Mouse (Mus musculus): Measurements from ENCODE around the gene Exoc2.

The Exoc2 gene

DNA sequence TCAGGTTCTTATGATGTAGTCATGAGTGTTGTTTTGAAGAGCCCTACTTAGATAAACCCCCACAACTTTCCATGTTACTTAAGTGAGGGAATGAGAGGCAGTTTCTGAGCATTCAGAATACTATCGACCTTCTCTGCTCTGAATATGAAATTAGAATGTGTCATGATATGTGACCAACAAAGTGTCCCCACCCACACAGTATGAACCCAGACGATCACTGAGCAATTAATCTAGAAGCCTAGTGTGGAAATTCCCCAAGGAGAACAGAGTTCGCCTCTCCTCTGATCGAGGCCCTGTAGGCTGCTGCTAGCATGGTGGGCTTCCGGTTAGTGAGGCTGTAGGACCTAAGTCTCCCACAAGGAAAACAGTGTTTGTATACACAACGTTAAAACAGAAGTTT, 142.5 kb downstream of the Exoc2 start:
- in situ Hi-C loops (cut with MboI, MseI) = loop anchor here (10.0 kb wide), 1 partner anchor 267 kb away; no protein-coding TSS in a partner anchor

DNA sequence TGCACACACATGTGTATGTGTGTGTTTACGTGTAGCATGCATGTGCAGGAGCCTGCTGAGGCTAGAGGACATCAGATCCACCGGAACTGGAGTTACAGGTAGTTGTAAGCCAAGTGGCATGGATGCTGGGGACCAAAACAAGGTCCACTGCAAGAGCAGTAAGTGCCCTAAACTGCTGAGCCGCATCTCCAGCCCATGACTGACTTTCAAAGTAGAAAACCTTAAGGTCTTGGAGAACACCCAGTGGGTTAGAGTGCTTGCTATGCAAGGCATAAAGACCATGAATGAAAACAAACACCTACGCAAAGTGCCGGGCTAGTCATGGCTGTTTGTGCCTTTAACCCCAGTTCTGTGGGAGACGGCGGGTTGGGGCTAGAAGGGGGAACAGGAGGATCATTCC, 147.4 kb downstream of the Exoc2 start:
- in situ Hi-C loops (cut with MboI, MseI) = loop anchor here (5.0 kb wide), 1 partner anchor 59 kb away; no protein-coding TSS in a partner anchor

DNA sequence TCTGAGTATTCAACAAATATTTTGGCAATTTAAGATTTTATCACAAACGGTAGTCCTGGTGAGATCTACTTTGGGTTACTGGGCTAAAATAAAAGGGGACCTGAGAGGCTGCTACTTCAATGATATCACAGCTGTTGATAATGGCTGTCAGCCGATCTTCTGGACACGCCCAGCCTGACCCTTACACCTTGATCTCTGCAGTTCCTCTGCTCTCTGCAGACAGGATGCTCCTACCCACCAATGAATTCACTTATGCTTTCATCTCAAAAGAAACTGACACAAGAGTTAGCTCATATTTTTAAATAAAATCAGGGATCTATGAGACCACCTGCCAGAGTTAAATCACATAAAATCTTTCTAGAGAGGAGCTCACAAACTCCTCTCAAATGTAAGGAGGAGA, 149.0 kb downstream of the Exoc2 start:
- in situ Hi-C loops (cut with MboI, MseI) = loop anchor here (5.0 kb wide), 1 partner anchor 58 kb away; no protein-coding TSS in a partner anchor

DNA sequence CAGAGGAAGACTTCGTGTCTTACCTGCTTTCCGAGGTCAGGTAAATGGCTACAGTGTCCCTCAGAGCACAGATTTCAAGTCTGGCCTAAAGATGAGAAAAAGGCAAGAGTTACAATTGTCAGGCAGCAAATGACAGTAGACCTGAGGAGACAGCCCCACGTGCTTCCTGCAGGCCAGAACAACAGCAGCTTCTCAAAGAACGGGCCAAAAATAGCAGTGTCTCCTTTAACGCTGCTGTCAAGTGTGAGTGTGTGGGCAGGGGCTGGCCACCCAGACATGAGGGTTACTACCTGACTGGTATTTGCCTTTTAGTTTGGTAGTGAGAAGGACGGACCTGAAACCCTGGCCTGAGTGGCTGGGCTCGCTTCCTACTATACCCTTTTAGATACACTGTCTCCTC, 153.3 kb downstream of the Exoc2 start:
- in situ Hi-C loops (cut with MboI, MseI) = no loop called here

DNA sequence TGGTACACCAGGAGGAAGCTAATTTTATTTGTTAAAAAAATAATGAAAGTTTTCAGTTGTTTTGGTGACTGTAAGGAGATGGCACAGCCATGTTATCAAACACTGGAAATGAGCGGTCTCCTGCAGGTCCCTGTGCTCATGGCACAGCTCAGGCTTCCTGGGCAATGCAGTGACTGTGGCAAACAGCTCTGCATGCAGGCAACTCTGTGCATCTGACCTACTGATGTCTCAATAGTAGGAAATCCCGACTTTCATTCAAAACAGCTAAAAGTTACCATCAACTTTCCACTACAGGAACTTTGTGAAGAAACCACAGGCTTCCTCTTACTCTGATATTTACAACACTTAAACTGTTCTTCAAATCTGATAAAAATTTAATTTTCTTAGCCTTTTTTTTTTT, 154.0 kb downstream of the Exoc2 start:
- in situ Hi-C loops (cut with MboI, MseI) = no loop called here

DNA sequence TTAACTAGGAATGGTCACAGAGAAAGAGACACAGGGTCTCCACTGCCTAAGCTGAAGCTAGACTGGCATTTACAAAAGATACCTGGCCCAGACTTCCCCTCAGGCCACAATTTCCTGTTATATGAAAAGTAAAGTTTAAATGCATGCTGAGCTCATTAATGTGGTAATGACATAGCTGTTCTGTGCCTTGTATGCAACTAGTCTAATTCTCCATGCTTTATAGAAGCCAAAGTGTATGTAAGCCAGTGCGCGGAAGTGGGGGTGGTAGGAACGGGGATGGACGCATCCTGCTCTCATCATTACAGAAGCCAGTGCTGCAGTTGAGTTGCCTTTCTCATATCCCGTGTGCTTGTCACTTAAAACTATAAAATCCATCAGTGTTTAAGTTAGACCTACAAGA, 156.5 kb downstream of the Exoc2 start:
- in situ Hi-C loops (cut with MboI, MseI) = no loop called here

- in situ Hi-C loops (cut with MboI, MseI) = no loop called here
Observed at GRCm38 (mm10) chr13:30814256-30814655, 159.6 kb downstream of the Exoc2 start.

DNA sequence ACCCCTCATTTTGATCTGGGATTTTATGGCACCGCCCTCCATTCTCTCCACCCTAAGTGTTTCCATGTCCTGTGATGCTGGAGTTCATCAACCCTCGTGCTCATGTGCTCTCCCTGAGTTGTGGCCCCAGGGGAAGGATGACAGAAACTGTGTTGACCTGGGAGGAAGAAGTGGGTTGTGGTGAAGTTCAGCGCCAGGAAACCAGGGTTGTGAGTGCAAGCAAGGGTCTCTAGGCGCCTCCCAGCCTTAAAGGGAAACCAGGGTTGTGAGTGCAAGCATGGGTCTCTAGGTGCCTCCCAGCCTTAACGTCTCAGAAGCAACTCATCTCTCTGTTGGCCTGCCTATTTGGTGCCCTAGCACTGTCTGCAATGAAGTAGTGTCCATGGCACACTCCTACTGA, 160.4 kb downstream of the Exoc2 start:
- in situ Hi-C loops (cut with MboI, MseI) = no loop called here

DNA sequence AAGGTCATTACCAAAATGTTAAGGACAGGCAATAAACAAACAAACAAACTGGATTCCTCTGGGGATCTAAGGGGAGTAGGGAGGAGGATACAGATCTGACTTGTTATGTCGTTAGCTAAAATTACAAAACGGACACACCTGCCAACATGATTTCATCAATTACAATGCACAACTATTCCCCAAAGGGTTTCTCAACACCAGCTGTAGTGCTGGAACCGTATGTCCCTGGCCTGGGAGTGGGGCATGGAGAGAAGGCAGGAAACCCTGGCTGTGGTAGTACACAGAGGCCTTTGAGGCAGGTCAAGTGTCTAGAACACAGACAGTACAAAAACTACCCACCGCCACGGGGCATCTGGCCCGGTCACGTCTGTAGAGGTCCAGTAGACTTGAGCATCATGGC, 164.7 kb downstream of the Exoc2 start:
- in situ Hi-C loops (cut with MboI, MseI) = no loop called here

GRCm38 (mm10) chr13:30802336-30802955, 171.4 kb downstream of the Exoc2 start:
- in situ Hi-C loops (cut with MboI, MseI) = no loop called here

- in situ Hi-C loops (cut with MboI, MseI) = no loop called here
Observed at GRCm38 (mm10) chr13:30801886-30802285, 172.0 kb downstream of the Exoc2 start.

DNA sequence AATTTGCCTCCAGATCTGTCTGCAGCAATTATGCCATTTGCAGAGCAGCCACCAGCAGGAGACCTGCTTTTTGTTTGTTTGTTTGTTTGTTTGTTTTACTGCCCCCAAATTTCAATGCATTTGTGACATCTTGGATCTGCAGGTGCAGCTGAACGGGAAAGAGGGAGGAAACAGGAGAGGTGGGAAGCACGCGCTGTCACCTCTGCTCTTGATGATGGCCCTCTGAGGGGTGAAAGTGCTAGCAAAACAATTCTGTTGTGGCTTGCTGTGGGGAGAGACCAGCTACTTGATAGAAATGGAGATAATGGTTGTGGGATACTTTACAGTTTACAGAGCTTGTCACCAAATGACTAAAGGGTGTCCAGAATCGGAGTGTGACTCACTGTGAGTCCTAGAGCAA, 177.9 kb downstream of the Exoc2 start:
- in situ Hi-C loops (cut with MboI, MseI) = loop anchor here (10.0 kb wide), 1 partner anchor 839 kb away; no protein-coding TSS in a partner anchor

DNA sequence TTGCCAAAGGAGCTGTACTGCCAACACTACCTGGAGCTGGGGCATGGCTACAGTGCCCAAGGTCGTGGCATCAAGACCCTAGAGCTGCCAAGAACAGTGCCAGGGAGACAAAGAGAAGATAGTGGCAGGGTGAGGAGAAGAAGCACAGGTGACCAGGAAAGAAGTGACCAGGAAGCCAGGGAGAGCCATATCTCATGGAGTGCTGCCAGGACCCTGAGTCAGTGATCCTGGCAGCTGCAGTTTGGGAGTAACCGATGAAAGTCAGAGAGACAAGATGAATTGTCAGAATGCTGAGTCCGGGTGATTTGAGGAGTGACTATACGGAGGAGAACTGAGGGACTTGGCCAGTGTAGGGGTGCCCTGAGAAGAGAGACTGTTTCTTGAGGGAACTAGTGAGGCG, 180.3 kb downstream of the Exoc2 start:
- in situ Hi-C loops (cut with MboI, MseI) = loop anchor here (5.0 to 10.0 kb wide), 3 partner anchors 36 to 841 kb away; no protein-coding TSS in a partner anchor

DNA sequence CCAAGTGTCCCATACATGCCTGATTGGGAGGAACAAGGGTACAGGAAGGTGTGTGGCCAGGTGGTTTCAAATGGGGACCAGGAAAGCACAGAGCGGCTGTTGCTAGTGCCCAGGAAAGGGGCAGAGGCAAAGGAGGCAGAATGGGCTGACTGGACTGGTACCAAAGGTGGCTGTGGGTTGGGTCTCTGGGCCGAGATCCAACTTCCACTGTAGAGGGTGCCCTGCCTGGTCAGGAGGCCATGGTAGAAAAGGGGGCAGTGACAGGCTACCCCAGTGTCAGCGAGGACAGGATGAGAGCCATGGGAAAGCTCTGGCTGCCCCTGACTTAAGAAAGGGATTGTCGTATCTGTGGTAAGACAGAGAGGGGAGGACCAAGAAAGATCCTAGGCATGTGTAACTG, 180.7 kb downstream of the Exoc2 start:
- in situ Hi-C loops (cut with MboI, MseI) = loop anchor here (5.0 to 10.0 kb wide), 3 partner anchors 36 to 842 kb away; no protein-coding TSS in a partner anchor

DNA sequence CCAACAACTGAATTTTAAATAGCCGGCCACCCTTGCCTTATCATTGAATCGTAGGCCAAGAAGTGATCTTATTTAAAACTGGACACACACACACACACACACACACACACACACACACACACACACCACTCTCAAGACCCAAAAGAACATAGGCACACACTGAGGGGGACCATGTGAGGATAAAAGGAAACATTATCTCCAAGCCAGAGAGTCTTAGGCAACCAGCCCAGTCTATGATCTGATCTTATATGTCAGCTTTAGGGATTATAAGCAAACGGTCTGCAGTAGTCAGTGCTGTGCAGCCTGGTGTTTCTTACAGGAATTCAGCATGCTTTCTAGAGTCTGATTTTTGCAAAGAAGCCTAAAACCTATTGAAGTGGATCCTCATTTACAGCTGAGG, 181.2 kb downstream of the Exoc2 start:
- in situ Hi-C loops (cut with MboI, MseI) = loop anchor here (5.0 to 10.0 kb wide), 3 partner anchors 35 to 842 kb away; no protein-coding TSS in a partner anchor

DNA sequence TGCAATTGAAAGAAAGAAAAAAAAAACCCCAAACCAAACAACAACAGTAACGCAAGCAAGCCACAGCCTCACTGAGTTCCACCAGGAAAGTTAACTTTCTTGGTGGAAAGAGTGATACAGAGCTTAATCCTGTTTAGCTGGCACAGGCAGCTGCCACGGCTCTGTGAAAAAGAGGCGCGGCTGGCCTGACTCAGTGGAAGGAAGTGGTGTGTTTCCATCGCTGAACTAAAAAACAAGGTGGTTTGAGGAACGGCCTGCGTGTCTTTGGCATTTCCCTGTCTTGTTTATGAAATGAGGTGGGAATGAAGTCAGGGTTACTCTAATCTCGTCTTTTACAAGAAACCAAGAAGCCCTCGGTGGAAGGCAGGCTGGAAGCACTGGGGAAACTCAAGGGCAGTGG, 181.6 kb downstream of the Exoc2 start:
- in situ Hi-C loops (cut with MboI, MseI) = loop anchor here (5.0 to 10.0 kb wide), 3 partner anchors 35 to 842 kb away; no protein-coding TSS in a partner anchor

- in situ Hi-C loops (cut with MboI, MseI) = loop anchor here (5.0 to 10.0 kb wide), 3 partner anchors 33 to 845 kb away; no protein-coding TSS in a partner anchor
Observed at GRCm38 (mm10) chr13:30790016-30790415, 183.9 kb downstream of the Exoc2 start.

DNA sequence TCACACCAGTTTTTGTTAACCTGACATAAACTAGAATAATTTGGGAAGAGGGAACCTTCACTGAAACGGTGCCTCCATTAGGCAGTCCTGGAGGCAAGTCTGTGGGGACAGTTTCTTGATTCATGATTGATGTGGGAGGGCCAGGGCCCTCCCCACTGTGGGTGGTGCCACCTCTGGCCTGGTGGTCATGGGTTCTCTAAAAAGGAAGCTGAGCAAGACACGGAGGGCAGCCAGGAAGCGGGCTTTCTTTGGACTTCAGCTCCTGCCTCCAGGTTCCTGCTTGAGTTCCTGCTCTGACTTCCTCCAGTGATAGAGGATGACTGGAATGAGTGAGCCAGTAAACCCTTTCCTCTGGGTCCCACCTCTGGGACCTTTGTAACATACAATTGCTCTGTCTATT, 185.5 kb downstream of the Exoc2 start:
- in situ Hi-C loops (cut with MboI, MseI) = no loop called here

GRCm38 (mm10) chr13:30787960-30788359, 185.9 kb downstream of the Exoc2 start:
- in situ Hi-C loops (cut with MboI, MseI) = no loop called here

GRCm38 (mm10) chr13:30787556-30787955, 186.3 kb downstream of the Exoc2 start:
- in situ Hi-C loops (cut with MboI, MseI) = no loop called here

GRCm38 (mm10) chr13:30787036-30787320, 186.9 kb downstream of the Exoc2 start:
- in situ Hi-C loops (cut with MboI, MseI) = no loop called here

DNA sequence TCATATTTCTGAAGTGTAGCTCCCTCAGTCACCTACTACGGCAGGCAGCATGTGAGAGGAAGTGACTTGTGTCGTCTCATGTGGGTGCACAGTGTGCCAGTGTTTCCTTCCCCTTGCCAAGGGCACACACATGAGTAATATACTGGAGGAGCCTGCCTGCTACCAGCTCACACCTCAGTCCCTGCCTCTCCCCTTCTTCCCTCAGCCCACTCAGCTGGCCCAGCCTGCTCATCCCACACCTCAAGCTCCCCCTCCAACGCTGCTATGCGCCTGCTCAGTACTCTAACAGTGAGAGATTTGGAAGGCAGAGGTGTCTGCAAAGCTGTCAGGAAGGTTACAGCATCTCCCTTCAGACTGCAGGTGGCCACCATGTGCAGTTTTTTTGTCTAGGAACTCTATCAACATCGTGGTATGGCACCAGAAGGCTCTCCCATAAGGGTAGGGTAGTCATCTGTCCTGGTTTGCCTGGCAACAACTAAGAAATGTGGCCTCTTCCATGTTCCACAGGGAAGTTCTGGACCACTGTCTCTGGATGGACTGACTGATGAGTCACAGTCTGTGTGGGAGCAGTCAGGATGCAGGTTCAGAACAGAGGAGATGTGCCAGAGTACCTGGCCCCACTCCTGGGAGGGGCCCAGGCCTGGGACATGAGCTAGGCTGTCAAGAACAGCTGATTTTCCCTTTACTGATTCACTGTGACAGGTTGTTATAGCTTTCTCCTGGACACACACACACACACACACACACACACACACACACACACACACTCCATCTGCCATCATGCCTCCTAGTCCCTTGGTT, 187.5 kb downstream of the Exoc2 start:
- in situ Hi-C loops (cut with MboI, MseI) = no loop called here

Measured in regulatory T cell (primary cell).